Mouse (Mus musculus) midbrain, embryonic 12.5 days (tissue): ENCODE data around the gene Vgll4. TPM values are rescaled to one million over a fixed set of nuclear protein-coding genes. Genes with fewer than 3 reads are reported as not detected.

Experiments
- ATAC-seq: fragments of 200-750 bp; cut with Nextera tagmentation; 2 replicates; pipeline ENCODE4 v1.8.0; 2017; ENCODE audit warnings: low read depth, moderate TSS enrichment, moderate library complexity; ENCODE audit not compliant: low FRiP score
- H3K27ac ChIP-seq: fragments of 300-500 bp; sonication (generic); replicated peaks from 2 replicates; pipeline ENCODE4 v1.5.1; 2016; ENCODE audit warnings: mild to moderate bottlenecking
- H3K27me3 ChIP-seq: fragments of 300-500 bp; sonication (generic); 2 replicates; pipeline ENCODE4 v1.6.1; 2016; ENCODE audit warnings: mild to moderate bottlenecking
- H3K36me3 ChIP-seq: fragments of 300-500 bp; sonication (generic); 2 replicates; pipeline ENCODE4 v1.6.1; 2016
- H3K4me1 ChIP-seq: fragments of 300-500 bp; sonication (generic); 2 replicates; pipeline ENCODE4 v1.6.1; 2016
- H3K4me2 ChIP-seq: fragments of 300-500 bp; sonication (generic); replicated peaks from 2 replicates; pipeline ENCODE4 v1.6.1; 2016; ENCODE audit warnings: mild to moderate bottlenecking, moderate library complexity
- H3K4me3 ChIP-seq: fragments of 300-500 bp; sonication (generic); 2 replicates; pipeline ENCODE4 v1.5.1; 2016; ENCODE audit warnings: mild to moderate bottlenecking
- H3K9ac ChIP-seq: fragments of 300-500 bp; sonication (generic); replicated peaks from 2 replicates; pipeline ENCODE4 v1.6.1; 2016; ENCODE audit warnings: mild to moderate bottlenecking, moderate library complexity
- H3K9me3 ChIP-seq: fragments of 300-500 bp; sonication (generic); 2 replicates; pipeline ENCODE4 v1.6.1; 2016; ENCODE audit warnings: mild to moderate bottlenecking
- WGBS: fragments of 180-500 bp; shearing (Covaris S2); methylation state at CpG from one replicate; pipeline ENCODE4 v1.1.7; 2016; 5-methylcytosine and 5-hydroxymethylcytosine counted together
- polyA plus RNA-seq: library from polyadenylated mRNA; unstranded; fragments of >200 nt; fragmentation: Nextera tagmentation; extraction: Ambion mirVana; gene quantifications from 2 replicates; pipeline ENCODE4 v1.2.1, GENCODE M21; 2016

Gene Vgll4
- polyA plus RNA-seq, 1 experiment from 2014 or later = 85.6 TPM

DNA sequence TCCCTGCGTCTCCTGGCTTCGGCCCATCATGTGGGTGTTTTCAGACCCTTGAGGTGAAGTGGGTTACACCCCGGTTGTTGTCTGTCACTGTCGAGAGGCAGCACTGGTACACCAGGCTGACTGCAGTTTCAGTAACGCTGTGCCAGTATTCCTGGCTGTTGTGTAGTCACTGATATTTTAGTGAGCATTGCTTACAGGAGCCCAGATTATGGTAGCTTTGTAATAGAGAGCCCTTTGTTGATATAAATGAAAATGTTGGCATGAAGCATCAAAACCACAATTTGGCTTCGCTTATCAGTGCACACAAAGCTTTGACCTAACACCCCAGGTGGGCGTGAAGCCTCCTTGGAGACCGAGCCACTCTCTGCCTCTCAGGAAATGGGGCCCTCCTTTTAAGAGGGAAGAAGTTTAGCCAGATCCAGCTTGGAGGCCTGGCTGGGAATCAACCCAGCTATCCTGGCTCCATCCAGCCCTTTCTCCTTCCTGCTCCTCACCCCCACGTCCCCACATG is 149.8 kb downstream of the Vgll4 start:
- no peak overlapping the region for H3K4me3 ChIP-seq
- H3K9me3 ChIP-seq = no peaks in the 10 kb centered on the region
- H3K4me1 ChIP-seq = 0 out of 2 replicates have a peak, but pooled peaks cover 7% of the 10 kb centered on the region
- no peak for ATAC-seq
- no peaks in the 10 kb centered on the region for H3K36me3 ChIP-seq
- no peak overlapping the region for H3K4me2 ChIP-seq
- H3K27me3 ChIP-seq = no peaks in the 10 kb centered on the region
- H3K9ac ChIP-seq = no peak overlapping the region
- H3K27ac ChIP-seq = no peak overlapping the region
- WGBS = 72% methylated on average over 9 of the region's 9 CpGs

DNA sequence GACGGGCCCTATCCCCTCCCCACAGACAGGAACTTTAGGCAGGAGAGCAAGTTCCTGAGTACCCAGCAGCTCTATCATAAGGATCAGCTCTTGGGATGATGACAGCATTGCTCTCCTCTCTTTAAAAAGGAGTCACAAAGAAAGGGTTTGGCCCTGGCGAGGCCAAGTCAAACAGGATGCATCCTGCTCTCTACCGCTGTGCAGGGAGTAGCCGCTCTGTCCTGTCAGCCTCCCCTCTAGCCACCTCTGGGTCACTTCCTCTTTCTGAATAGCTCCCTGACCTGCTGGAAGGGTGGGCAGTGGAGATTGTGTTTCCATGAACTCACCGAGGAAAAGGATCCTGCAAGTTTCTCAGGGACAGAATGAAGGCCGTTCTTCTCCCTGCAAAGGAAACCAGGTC is 151.3 kb downstream of the Vgll4 start:
- 65% methylated on average over 6 of the region's 6 CpGs for WGBS
- Histone ChIP-seq H3K4me1 (0 out of 2 replicates have a peak, but pooled peaks cover 7% of the 10 kb centered on the region), H3K27ac (no peak overlapping the region), H3K9me3 (no peaks in the 10 kb centered on the region), H3K9ac (no peak overlapping the region), H3K4me3 (no peak overlapping the region), H3K36me3 (no peaks in the 10 kb centered on the region), H3K4me2 (no peak overlapping the region), H3K27me3 (no peaks in the 10 kb centered on the region)
- no peak for ATAC-seq

DNA sequence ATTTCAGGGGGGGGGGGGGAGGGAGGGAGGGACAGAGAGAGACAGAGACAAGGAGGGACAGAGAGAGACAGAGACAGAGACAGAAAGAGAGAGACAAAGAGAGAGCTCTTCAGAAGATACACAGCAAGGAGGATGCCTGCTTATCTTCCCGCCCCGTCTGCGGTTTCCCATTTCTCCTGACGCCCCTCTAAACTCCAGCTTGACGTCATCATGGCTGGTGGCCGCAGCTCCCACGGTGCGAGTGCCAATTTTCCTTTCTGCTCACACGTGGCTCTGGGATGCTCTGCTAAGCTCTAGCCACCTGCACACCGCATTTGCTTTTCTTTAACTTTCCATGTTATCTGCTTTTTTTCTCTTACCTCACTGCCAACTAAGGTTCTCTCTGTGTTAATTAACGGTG is 151.8 kb downstream of the Vgll4 start:
- Histone ChIP-seq H3K4me2 (no peak overlapping the region), H3K9ac (no peak overlapping the region), H3K27me3 (no peaks in the 10 kb centered on the region), H3K9me3 (no peaks in the 10 kb centered on the region), H3K4me3 (no peak overlapping the region), H3K36me3 (no peaks in the 10 kb centered on the region), H3K27ac (no peak overlapping the region), H3K4me1 (0 out of 2 replicates have a peak, but pooled peaks cover 7% of the 10 kb centered on the region)
- no peak for ATAC-seq
- WGBS = 62% methylated on average over 11 of the region's 11 CpGs

DNA sequence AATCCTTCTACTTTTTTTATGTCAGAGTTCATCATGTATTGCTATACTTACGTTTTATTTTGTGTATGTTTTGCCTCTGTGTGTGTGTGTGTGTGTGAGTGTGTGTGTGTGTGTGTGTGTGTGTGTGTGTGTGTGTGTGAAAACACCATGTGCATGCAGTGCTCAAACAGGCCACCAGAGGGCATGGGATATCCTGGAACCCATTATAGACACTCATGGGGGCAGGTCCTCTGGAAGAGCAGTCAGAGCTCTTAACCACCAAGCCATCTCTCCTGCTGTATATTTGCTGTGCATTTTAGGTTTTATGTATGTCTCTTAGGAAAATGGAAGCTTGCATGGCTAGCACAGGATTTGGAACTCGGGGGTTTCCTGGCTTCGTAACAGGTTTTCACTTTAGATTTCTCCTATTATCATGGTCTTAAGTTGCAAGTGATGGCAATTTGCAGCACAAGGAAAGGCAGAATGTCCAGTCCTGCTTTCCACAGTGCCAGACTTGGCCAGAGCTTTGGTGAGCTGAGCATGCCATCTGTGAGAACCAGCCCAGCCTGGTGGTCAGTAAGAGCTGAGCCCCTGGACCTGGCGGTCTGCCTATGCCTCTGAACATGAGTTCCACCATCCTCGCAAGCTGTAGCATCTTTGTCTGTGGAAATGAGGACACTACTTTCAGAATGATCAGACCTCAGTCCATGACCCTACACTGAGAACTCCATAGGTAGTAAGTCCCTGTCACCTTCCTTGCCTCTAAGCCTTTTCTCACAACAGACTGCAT is 154.7 kb downstream of the Vgll4 start:
- H3K36me3 ChIP-seq = no peaks in the 10 kb centered on the region
- WGBS = 96% methylated on average over 5 of the region's 5 CpGs
- no peaks in the 10 kb centered on the region for H3K9me3 ChIP-seq
- no peak overlapping the region for H3K4me3 ChIP-seq
- H3K9ac ChIP-seq = no peak overlapping the region
- no peak overlapping the region for H3K4me2 ChIP-seq
- H3K27ac ChIP-seq = no peak overlapping the region
- no peaks in the 10 kb centered on the region for H3K27me3 ChIP-seq
- H3K4me1 ChIP-seq = 0 out of 2 replicates have a peak, but pooled peaks cover 5% of the 10 kb centered on the region
- ATAC-seq = no peak

DNA sequence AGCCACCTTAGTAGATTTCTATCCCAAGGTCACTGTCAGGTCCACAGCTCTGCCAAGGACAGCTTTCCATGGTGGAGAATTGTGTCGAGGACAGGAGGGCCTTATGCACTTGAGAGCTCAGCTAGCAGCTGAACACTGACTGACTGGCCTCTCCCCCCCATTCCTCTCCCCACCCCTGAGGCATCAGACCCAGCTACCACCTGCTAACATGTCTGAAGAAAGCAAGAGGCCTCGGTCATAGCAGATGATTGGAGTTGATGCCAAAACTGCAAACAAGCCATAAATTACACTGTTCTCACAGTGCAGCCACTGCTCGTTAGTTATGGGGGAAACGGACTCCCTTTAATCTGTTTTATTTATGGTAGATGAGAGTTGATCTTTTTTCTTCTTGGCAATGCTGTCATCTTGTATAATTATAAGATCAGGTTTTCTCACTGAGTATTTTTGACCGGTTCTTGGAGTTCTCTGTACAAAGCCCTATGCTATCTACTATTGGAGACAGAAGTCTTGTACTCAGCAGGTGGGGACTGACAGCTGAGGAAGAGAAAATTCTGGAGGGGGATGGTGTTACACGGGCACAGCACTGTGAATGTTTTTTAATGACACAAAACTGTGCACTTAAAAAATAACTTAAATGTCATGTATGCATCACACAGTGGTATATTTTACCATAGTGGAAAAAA is 155.5 kb downstream of the Vgll4 start:
- 87% methylated on average over 6 of the region's 6 CpGs for whole genome bisulfite sequencing
- Histone ChIP-seq H3K4me1 (no peaks in the 10 kb centered on the region), H3K27me3 (no peaks in the 10 kb centered on the region), H3K27ac (no peak overlapping the region), H3K9me3 (no peaks in the 10 kb centered on the region), H3K36me3 (no peaks in the 10 kb centered on the region), H3K4me3 (no peak overlapping the region), H3K9ac (no peak overlapping the region), H3K4me2 (no peak overlapping the region)
- no peak for ATAC-seq

DNA sequence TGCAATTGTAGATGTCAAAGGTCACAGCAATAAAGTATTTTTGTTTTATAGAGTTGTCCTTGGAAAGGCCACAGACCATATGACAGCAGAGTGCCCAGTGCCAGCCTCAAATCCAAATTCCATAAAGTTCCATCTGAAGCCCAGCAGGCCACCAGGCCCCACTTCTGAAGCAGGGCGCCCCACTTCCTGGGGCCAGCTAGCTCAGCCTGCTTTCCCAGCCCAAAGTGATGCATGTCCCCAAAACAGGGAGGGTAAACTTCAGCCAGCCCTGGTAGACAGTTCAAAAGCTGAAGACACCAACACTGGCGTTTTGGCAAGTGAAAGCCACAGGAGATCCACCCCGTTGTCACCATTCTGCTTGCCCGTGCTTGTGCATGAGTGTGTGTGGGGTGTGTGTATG is 157.0 kb downstream of the Vgll4 start:
- H3K27ac ChIP-seq = no peak overlapping the region
- no peaks in the 10 kb centered on the region for H3K4me1 ChIP-seq
- WGBS = 86% methylated on average over 4 of the region's 4 CpGs
- H3K27me3 ChIP-seq = no peaks in the 10 kb centered on the region
- no peak overlapping the region for H3K4me3 ChIP-seq
- H3K9ac ChIP-seq = no peak overlapping the region
- no peak overlapping the region for H3K4me2 ChIP-seq
- H3K9me3 ChIP-seq = no peaks in the 10 kb centered on the region
- H3K36me3 ChIP-seq = no peaks in the 10 kb centered on the region
- no peak for ATAC-seq

DNA sequence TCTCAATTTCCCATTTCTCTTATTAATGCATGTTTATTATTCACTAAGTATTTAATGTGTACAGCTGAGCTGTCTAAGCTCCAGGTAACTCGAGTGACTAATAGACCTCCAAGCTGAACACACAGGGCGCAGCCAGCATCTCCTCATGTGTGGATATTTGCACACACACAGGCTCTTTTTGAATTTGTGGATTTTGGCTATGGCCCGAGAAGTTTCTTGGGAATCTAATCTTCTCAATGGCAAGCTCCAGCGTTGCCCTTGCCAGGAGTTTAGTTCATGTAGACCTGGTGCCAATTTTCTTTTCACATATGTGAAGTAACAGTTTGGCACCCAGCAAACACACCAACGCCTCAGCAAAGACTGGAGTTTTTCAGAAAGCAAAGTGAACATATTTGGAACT is 157.5 kb downstream of the Vgll4 start:
- H3K9me3 ChIP-seq = no peaks in the 10 kb centered on the region
- H3K27ac ChIP-seq = no peak overlapping the region
- H3K4me2 ChIP-seq = no peak overlapping the region
- 89% methylated on average over 5 of the region's 5 CpGs for WGBS
- H3K4me1 ChIP-seq = peaks cover 4% of the 10 kb centered on the region; the same call in 1 of the 2 replicates
- no peaks in the 10 kb centered on the region for H3K36me3 ChIP-seq
- H3K27me3 ChIP-seq = no peaks in the 10 kb centered on the region
- H3K9ac ChIP-seq = no peak overlapping the region
- H3K4me3 ChIP-seq = no peak overlapping the region
- ATAC-seq = no peak

Other genes with a start within 250 kb of the Vgll4 start
- gene Tamm41, start 67.9 kb upstream of the Vgll4 start, polyA plus RNA-seq = 62.3 and 63.0 TPM in 2 replicates
- 6.6 and 7.4 TPM in 2 replicates for gene Syn2, start 164.9 kb upstream of the Vgll4 start, polyA plus RNA-seq